Mouse (Mus musculus) spleen, postnatal 36 days (tissue): Measurements from ENCODE around the gene Creld1.

ENCODE experiments used
- DNase-seq, 2 experiments: peaks; one replicate each; pipeline ENCODE4 v3.0.0; 2022; ENCODE audit warnings: low spot score in 2 of 2, mixed read lengths in 1 of 2

Gene Creld1

DNA sequence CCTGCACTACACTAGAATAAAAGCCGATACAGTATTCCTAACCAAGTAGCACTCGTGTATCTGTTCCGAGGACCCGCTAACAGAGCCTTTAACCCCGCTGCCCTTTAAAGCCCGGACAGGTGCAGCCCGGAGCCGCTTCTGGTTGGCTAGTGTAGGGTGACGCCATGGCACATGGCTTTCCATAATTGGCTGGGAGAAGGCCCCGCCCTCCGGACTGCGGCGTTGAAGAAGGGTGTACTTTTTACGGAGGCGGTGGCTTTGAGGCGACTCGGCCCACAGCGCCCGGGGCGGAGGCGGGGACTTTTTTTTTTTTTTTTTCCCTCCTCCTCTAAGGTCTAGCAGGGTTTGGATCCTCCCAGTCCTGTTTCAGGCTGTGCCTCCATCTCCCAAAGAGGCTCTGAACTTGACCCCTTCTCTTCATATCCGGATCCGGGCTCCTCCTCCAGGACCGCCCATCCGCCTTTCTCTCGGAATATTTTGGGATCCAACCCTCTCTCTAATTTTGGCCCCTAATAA, at the start of gene Creld1:
Gene Creld1, plus strand, starts transcription at position 198 of the 516 bp plus-strand sequence.
- peak; percentile 94 to 96 for DNase-seq

GRCm38 (mm10) chr6:113433661-113434060, 49.4 kb upstream of the Creld1 start:
- no peak for DNase-seq

- no peak for DNase-seq
Measured at GRCm38 (mm10) chr6:113434691-113435090, 48.4 kb upstream of the Creld1 start.

GRCm38 (mm10) chr6:113435664-113436205, 47.4 kb upstream of the Creld1 start, which contains the start of gene Cidec:
Gene Cidec (minus strand): TSS chr6:113435760.
- DNase-seq = no peak

DNA sequence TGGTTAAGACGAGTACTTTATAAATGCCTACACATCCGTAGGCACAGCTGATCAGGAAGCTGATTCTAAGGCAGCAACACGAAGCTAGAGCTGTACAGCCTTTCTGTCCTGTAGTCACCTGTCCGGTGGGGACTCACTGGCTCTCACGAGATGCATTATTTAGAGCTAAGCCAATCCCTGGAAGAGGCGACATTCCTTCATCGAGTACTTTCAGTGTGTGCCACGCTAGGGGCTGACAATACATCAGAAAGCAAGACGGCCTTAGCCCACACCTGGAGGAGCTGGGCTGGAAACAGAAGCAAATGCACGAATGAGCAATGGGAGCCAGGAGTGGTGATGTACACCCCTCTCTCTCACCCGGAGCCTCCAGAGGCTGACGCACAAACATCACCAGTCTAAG, 46.0 kb upstream of the Creld1 start:
- DNase-seq = no peak

DNA sequence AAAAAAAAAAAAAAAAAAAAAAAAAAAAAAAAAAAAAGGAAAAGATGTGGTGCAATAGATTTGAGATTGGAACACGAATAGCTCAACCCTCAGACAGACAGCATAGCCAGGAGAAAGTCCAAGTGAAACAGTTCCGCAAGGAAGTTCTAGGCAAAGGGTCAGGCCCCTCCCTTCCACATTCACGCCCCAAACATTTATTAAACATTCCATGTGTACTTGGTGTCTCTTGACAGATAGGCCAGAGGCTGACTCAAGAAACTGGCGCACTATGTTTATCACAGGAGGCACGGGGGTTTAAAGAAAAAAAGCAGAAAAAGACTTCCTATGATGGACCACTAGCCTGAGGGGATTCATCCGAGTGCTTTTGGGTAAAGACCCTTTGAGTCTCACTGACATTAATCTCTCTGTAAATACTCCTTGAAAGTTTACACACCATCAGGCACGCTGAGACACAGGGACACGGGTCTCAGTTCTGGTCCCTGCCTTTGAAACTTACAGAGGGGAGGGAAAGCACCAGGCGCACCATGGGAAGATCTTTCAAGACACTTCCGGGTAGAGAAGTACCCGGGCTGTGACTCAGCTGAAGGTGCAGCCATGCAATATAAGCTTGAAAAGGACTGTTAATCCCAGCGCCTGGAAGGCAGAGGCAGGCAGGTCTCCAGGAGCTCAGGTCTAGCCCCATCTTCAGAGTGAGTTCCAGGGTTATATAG, 44.2 kb upstream of the Creld1 start:
- no peak for DNase-seq

DNA sequence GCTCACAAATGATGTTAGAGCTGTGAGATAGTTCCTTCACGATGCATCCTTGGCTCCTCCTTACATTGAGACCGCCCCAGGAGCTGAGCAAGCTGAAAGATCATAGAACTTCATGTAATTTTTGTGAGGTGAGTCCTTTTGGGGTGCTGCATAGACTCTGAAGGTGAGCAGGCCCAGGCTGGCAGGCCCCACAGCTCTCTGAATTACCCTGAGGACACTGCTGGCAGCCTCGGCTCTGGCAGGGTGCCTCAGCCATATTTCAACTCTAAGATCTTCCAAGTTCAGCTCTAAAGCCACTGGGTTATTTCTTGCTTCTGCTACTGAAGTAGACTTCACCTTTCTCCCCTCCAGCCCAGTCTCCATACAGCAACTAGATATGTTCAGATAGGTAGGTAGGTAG, 42.4 kb upstream of the Creld1 start:
- DNase-seq = no peak

DNA sequence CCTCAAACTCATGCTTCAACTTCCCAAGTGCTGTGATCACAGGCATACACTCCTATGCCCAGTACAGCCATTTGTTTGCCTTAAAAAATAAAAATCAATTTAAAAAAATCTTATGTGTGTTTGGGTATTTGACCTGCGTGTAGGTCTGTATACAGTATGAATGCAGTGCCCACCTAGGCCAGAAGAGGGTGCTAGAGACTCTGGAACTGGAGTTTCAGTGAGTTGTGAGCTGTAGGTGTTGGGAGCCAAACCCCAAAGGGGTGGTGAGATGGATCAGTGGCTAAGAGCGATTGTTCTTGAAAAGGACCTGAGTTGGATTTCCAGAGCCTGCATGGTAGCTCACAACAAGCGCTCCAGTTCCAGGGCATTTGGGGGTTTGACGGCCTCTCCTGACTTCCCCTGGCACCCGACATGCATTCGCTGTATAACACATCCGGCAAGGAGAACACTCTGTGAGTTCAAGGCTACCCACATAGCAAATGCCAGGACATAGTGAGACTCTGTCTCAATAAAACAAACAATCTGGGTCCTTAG, 41.9 kb upstream of the Creld1 start:
- DNase-seq = peak; percentile 59 to 68

DNA sequence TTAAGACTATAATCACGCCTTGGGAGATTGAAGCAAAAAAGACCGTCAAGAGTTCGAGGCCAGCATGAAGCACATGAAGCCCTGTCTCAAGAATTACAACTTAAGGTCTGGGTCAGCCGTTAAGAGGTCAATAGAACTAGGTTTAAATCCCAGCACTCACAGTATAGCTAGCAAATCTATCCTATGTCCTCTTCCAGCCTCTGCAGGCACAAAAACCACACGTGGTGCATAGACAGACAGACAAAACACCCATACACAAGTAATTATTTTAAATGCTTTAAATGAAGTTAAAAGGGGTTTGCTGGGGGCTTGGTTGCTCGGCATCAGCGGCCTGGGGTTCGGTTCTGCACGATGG, 41.0 kb upstream of the Creld1 start:
- DNase-seq = no peak

- DNase-seq = peak; percentile 87 to 91
Measured at GRCm38 (mm10) chr6:113442442-113443090, 40.5 kb upstream of the Creld1 start, which contains the start of gene Jagn1. Gene Jagn1 (plus strand): TSS chr6:113442569.

DNA sequence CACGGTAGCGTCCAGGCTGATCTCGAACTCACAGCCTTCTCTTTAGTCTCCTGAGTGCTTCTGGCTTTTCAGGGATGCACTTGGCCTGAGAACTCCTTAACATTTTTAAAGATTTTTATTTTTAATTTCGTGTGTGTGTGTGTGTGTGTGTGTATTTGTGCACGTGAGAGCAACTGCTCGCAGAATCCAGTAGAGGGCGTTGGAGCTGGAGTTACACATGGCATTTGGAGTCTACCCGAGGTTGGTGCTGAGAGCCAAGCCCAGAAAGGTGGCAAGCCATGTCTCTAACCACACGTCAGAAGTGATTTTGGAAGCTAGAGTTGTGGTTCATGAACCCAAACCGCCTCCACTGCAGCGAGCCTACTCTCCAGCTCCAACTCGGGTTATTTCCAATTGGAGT, 40.0 kb upstream of the Creld1 start:
- no peak for DNase-seq

- DNase-seq = no peak
Measured at GRCm38 (mm10) chr6:113444207-113444965, 38.7 kb upstream of the Creld1 start.

GRCm38 (mm10) chr6:113447639-113448038, 35.5 kb upstream of the Creld1 start:
- DNase-seq = no peak

DNA sequence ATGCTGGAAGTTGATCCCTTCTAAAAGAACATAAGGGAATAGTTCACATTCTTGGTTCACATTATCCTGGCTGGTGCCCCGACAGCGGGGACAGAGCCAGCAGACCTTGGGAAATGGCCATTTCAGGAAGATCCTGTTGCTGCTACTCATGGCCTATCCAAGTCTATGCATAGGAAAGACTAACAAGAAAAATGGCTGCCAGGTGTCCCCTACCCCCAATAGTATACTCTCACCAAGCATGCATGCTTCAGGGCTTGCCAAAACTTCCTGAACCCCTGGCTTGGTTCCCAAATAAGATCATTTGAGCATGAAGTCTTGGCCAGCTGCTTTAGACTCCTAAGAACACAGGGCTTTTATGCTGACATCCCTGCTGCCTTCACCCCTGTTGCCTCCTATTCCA, 31.3 kb upstream of the Creld1 start:
- DNase-seq = no peak

GRCm38 (mm10) chr6:113455007-113455406, 28.1 kb upstream of the Creld1 start:
- DNase-seq = peak in 1 of 2 experiments; percentile 22

DNA sequence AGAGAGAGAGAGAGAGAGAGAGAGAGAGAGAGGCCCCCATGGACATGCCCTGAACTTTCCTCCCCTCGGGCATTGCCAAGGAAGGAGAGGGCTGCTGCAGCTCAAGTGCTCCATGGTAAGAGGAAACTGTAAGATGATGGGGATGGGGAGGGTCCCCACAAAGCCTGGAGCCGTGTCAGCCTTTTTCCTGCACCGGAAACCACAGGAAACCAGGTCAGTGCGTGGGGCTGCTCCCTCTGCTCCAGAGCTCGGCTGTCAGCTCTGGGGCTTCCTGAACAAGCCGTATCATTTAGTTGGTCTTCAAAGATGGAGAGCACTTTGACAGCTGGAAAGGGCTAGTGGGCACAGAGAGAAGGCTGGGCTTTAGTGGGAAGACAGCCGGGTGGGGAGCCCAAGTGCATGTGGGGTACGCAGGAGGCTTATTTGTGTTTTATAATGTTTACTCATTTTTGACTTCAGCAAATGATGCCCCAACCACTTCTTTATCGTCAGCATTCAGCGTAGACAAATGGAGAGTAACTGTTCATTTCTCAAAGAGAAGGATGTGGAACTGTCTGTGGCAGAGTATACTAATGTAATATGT, 25.1 kb upstream of the Creld1 start, which contains the start of gene Il17re:
Gene Il17re, plus strand, starts transcription at position 533 of the 583 bp plus-strand sequence.
- DNase-seq = no peak

DNA sequence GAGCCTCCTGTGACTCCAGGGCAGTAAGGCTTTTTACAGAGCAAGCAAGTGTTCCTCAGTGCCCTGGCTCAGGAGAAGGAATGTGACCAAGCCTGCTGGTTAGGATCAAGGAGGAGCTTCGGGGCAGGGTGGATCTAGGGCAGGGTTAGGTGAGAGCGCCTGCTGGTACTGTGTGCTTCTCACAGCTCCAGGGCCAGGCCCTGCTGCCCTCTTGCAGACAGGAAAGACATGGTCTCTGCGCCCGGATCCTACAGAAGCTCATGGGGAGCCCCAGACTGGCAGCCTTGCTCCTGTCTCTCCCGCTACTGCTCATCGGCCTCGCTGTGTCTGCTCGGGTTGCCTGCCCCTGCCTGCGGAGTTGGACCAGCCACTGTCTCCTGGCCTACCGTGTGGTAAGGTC, 24.5 kb upstream of the Creld1 start:
- DNase-seq = no peak

- DNase-seq = no peak
Measured at GRCm38 (mm10) chr6:113464040-113464439, 19.1 kb upstream of the Creld1 start.

- DNase-seq = no peak
Measured at GRCm38 (mm10) chr6:113465602-113466001, 17.5 kb upstream of the Creld1 start.

DNA sequence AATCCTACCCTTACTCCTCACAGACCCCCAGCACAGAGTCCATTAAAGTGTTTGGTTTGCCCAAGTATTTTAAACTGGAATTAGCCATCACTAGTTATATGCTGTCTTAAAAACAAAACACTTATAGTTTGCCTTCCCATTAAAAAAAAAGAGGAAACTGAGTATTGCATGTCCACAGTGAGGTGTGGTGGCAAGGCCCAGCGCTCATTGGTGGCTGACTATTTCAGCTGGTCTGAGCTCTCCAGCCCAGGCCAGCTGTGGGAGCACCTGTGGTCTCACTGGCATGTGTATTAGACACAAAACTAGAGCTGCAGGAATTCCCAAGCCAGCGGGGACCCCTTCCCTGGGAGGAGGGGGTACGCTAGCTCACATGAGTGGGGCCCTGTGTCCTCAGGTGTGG, 14.6 kb upstream of the Creld1 start:
- no peak for DNase-seq

DNA sequence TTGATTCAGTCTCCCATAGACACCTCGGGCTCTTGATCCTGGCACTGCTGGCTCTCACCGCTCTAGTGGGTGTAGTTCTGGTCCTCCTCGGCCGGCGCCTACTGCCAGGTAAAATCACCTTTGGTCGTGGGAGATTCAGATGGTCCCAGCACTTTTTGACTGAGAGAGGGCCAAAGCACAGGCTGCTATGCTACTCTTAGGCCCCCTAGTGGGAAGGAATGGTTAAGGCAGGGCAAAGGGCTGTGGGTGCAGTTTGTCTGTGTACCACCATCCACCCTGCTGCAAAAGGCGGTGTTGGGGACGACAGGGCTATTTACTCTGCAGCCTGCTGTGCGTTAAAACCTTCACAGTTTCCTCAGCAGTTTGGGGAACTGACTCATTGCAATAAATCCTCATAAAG, 14.1 kb upstream of the Creld1 start:
- DNase-seq = peak; percentile 62 to 70
